Mouse (Mus musculus): ENCODE results near the gene Chuk. TPM values are rescaled to one million over a fixed set of nuclear protein-coding genes. Genes with fewer than 3 reads are reported as not detected.

Chuk gene
- 5.1 and 12.4 TPM in 2 replicates for polyA plus RNA-seq (2012; rRNA removed)

DNA sequence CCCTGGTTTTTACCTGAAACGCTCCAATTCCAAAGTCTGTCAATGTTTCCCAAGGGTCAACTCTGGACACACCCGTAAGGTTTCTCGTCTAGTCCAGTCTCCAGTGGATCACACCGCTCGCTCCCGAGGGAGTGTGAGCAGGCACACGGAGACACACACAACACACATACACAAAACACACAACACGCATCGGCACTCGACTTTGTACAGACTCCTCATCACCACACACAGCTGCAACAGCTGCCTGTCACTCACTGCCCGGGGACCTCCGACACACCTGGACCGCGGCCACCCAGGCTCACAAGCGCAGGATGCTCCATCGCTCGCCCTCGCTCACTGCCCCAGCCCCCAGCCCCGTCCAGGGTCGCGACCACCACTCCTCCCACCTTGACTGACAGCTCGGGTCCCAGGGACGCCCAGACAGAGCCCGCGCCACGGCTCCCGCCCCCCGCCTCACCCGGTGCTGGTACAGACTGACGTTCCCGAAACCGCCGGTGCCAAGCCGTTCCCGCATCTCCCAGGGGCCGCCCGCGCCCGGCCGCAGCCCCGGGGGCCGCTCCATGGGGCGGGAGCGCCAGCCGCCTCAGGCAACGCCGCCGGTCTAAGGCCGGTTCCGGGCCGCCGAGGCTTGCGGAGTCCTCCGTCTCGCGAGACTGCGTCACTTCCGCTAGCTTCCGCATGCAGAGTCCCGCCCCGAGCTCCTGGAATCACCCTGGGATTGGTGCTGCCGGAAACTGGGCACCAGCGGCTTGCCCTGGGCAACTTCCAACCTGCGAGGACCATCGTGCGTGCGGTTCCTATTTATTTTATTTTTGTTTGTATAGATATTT, at the start of gene Chuk:
Gene Chuk (minus strand): TSS at position 650 of the 830 bp plus-strand sequence.
- H3K4me1 ChIP-seq (ENCODE audit: control insufficient read depth, insufficient read depth, insufficient read length, low read length): peaks cover 12% of the 10 kb centered on the region; the same call in 1 of the 2 replicates
- no peak for TF ChIP-seq CTCF (IDR thresholded peaks at IDR 0.05; ENCODE audit: extremely low read depth, insufficient read length, insufficient replicate concordance, low read depth, low read length)
- peak; percentile 93 for TF ChIP-seq POLR2A (IDR thresholded peaks at IDR 0.05; ENCODE audit: low read depth, low read length)
- 1% methylated on average over 67 of the region's 67 CpGs for WGBS

GRCm38 (mm10) chr19:44157005-44157404, 49.7 kb upstream of the Chuk start:
- H3K4me3 ChIP-seq (ENCODE audit: low read depth, low read length): no peak overlapping the region

More for the DNA sequence above, at the start of gene Chuk:
- peak within 1 kb of the TSS; percentile 23 for H3K27ac ChIP-seq (ENCODE audit: insufficient read depth, low read depth, low read length)
- H3K27me3 ChIP-seq (ENCODE audit: control insufficient read depth, insufficient read depth, low read length): no peaks in the 10 kb centered on the region
- peaks cover 4% of the 10 kb centered on the region for H3K36me3 ChIP-seq (ENCODE audit: control insufficient read depth, insufficient read depth, low read length)
- H3K4me3 ChIP-seq (ENCODE audit: low read depth, low read length): peak within 1 kb of the TSS; percentile 77

DNA sequence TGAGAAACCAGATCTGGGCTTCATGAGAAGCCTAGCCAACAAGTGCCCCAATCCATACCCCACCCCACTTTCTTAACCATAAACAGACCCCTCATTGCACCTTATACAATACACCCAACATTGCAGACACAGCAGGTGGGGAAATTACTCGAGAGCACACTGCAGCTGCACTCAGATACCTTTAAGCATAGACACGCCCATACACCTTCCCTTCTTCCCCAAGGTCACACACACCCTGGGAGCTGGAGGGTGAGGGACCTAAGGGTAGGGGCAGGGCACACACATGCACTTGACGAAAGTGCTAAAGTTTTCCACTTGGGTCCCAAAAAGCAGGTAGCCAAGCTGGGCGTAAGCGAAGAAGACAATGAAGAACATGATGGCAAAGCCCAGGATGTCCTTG, 46.5 kb upstream of the Chuk start:
- no peak overlapping the region for H3K4me3 ChIP-seq (ENCODE audit: low read depth, low read length)
- 61% methylated on average over 5 of the region's 5 CpGs for WGBS
- H3K27me3 ChIP-seq (ENCODE audit: control insufficient read depth, insufficient read depth, low read length): no peaks in the 10 kb centered on the region
- no peaks in the 10 kb centered on the region for H3K36me3 ChIP-seq (ENCODE audit: control insufficient read depth, insufficient read depth, low read length)
- TF ChIP-seq POLR2A (IDR thresholded peaks at IDR 0.05; ENCODE audit: low read depth, low read length): no peak
- no peak for TF ChIP-seq CTCF (IDR thresholded peaks at IDR 0.05; ENCODE audit: extremely low read depth, insufficient read length, insufficient replicate concordance, low read depth, low read length)
- H3K27ac ChIP-seq (ENCODE audit: insufficient read depth, low read depth, low read length): no peak overlapping the region
- no peaks in the 10 kb centered on the region for H3K4me1 ChIP-seq (ENCODE audit: control insufficient read depth, insufficient read depth, insufficient read length, low read length)

More at GRCm38 (mm10) chr19:44157005-44157404, 49.7 kb upstream of the Chuk start:
- H3K4me1 ChIP-seq (ENCODE audit: control insufficient read depth, insufficient read depth, insufficient read length, low read length): no peaks in the 10 kb centered on the region
- TF ChIP-seq POLR2A (IDR thresholded peaks at IDR 0.05; ENCODE audit: low read depth, low read length): no peak
- TF ChIP-seq CTCF (IDR thresholded peaks at IDR 0.05; ENCODE audit: extremely low read depth, insufficient read length, insufficient replicate concordance, low read depth, low read length): no peak
- no peaks in the 10 kb centered on the region for H3K27me3 ChIP-seq (ENCODE audit: control insufficient read depth, insufficient read depth, low read length)
- H3K27ac ChIP-seq (ENCODE audit: insufficient read depth, low read depth, low read length): no peak overlapping the region
- H3K36me3 ChIP-seq (ENCODE audit: control insufficient read depth, insufficient read depth, low read length): no peaks in the 10 kb centered on the region
- WGBS: 91% methylated on average over 10 of the region's 10 CpGs

GRCm38 (mm10) chr19:44148991-44149390, 41.7 kb upstream of the Chuk start:
- TF ChIP-seq CTCF (IDR thresholded peaks at IDR 0.05; ENCODE audit: extremely low read depth, insufficient read length, insufficient replicate concordance, low read depth, low read length): no peak
- TF ChIP-seq POLR2A (IDR thresholded peaks at IDR 0.05; ENCODE audit: low read depth, low read length): no peak

GRCm38 (mm10) chr19:44148345-44148744, 41.1 kb upstream of the Chuk start:
- TF ChIP-seq CTCF (IDR thresholded peaks at IDR 0.05; ENCODE audit: extremely low read depth, insufficient read length, insufficient replicate concordance, low read depth, low read length): peak; percentile 32; the same call in 1 of the 2 replicates
- TF ChIP-seq POLR2A (IDR thresholded peaks at IDR 0.05; ENCODE audit: low read depth, low read length): no peak
- peaks cover 3% of the 10 kb centered on the region; the same call in 1 of the 2 replicates for H3K36me3 ChIP-seq (ENCODE audit: control insufficient read depth, insufficient read depth, low read length)
- no peak overlapping the region for H3K27ac ChIP-seq (ENCODE audit: insufficient read depth, low read depth, low read length)
- 33% methylated on average over 2 of the region's 2 CpGs for WGBS
- H3K4me1 ChIP-seq (ENCODE audit: control insufficient read depth, insufficient read depth, insufficient read length, low read length): peaks cover 6% of the 10 kb centered on the region; the same call in 1 of the 2 replicates
- no peaks in the 10 kb centered on the region; the same call in 1 of the 2 replicates for H3K27me3 ChIP-seq (ENCODE audit: control insufficient read depth, insufficient read depth, low read length)
- no peak overlapping the region for H3K4me3 ChIP-seq (ENCODE audit: low read depth, low read length)

More at GRCm38 (mm10) chr19:44148991-44149390, 41.7 kb upstream of the Chuk start:
- no peaks in the 10 kb centered on the region; the same call in 1 of the 2 replicates for H3K27me3 ChIP-seq (ENCODE audit: control insufficient read depth, insufficient read depth, low read length)
- no peaks in the 10 kb centered on the region; the same call in 1 of the 2 replicates for H3K36me3 ChIP-seq (ENCODE audit: control insufficient read depth, insufficient read depth, low read length)
- peaks cover 6% of the 10 kb centered on the region; the same call in 1 of the 2 replicates for H3K4me1 ChIP-seq (ENCODE audit: control insufficient read depth, insufficient read depth, insufficient read length, low read length)
- 81% methylated on average over 2 of the region's 2 CpGs for WGBS
- H3K27ac ChIP-seq (ENCODE audit: insufficient read depth, low read depth, low read length): no peak overlapping the region
- H3K4me3 ChIP-seq (ENCODE audit: low read depth, low read length): no peak overlapping the region

DNA sequence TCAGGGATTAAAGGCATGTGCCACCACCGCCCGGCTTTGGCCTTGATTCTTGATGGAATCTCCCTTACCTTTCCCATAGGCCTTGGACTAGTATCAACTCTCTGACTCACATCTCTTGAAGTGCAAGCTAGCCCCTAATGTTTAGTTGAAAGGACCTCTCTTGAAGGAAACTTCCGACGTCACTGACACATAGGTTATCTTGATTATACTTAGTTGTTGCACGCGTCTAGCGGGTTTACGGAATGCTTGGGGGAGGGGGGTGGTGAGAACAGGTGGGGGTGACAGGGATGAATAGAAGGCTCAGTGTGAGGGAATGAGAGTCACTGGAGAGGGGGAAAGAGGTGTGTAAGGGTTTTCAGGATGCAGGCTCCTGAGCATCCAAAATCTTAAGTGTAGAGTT, 39.7 kb upstream of the Chuk start:
- H3K36me3 ChIP-seq (ENCODE audit: control insufficient read depth, insufficient read depth, low read length): peaks cover 12% of the 10 kb centered on the region
- peaks cover 6% of the 10 kb centered on the region; the same call in 1 of the 2 replicates for H3K4me1 ChIP-seq (ENCODE audit: control insufficient read depth, insufficient read depth, insufficient read length, low read length)
- H3K4me3 ChIP-seq (ENCODE audit: low read depth, low read length): no peak overlapping the region
- no peaks in the 10 kb centered on the region; the same call in 1 of the 2 replicates for H3K27me3 ChIP-seq (ENCODE audit: control insufficient read depth, insufficient read depth, low read length)
- H3K27ac ChIP-seq (ENCODE audit: insufficient read depth, low read depth, low read length): no peak overlapping the region
- 94% methylated on average over 8 of the region's 8 CpGs for WGBS
- TF ChIP-seq POLR2A (IDR thresholded peaks at IDR 0.05; ENCODE audit: low read depth, low read length): no peak
- no peak for TF ChIP-seq CTCF (IDR thresholded peaks at IDR 0.05; ENCODE audit: extremely low read depth, insufficient read length, insufficient replicate concordance, low read depth, low read length)

- Histone ChIP-seq H3K4me1 (ENCODE audit: control insufficient read depth, insufficient read depth, insufficient read length, low read length) (peaks cover 6% of the 10 kb centered on the region; the same call in 1 of the 2 replicates), H3K4me3 (ENCODE audit: low read depth, low read length) (peak overlapping the region; percentile 64), H3K27ac (ENCODE audit: insufficient read depth, low read depth, low read length) (0 out of 2 replicates have a peak overlapping the region, but pooled peaks have one; percentile 3), H3K27me3 (ENCODE audit: control insufficient read depth, insufficient read depth, low read length) (no peaks in the 10 kb centered on the region; the same call in 1 of the 2 replicates), H3K36me3 (ENCODE audit: control insufficient read depth, insufficient read depth, low read length) (peaks cover 16% of the 10 kb centered on the region)
- TF ChIP-seq POLR2A (IDR thresholded peaks at IDR 0.05; ENCODE audit: low read depth, low read length): no peak
- WGBS: 32% methylated on average over 9 of the region's 9 CpGs
These were observed 39.2 kb upstream of the Chuk start for GRCm38 (mm10) chr19:44146568-44146879.

Data from small intestine, adult 2 months (tissue).